Mouse (Mus musculus): ENCODE data around the gene Ccl22.

Ccl22 gene

GRCm38 (mm10) chr8:94745476-94746184, at the start of gene Ccl22:
TSS of gene Ccl22 (plus strand) at chr8:94745590.
- in situ Hi-C loops (cut with MboI, MseI): no loop called here

DNA sequence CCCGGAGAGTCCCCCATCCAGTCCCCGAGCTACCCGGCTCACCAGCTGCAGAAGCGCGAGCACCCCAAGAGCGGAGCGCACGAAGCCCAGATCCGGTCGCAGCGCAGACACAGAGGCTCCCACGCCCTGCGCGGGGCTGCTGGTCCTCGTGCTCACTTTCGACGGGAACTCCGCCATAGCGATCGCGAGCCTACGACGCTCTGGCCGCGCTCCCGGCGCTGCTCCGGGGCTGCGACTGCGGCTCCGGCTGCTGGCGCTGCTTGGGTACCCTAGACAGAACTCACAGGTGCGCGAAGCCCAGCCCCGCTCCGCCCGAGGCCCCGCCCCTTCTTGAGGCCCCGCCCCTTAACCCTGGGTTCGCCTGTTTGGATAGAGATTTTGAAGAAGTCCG, 49.4 kb upstream of the Ccl22 start, which contains the start of gene Pllp:
TSS of gene Pllp (minus strand) at position 285 of the 391 bp plus-strand sequence.
- in situ Hi-C loops (cut with MboI, MseI): no loop called here

DNA sequence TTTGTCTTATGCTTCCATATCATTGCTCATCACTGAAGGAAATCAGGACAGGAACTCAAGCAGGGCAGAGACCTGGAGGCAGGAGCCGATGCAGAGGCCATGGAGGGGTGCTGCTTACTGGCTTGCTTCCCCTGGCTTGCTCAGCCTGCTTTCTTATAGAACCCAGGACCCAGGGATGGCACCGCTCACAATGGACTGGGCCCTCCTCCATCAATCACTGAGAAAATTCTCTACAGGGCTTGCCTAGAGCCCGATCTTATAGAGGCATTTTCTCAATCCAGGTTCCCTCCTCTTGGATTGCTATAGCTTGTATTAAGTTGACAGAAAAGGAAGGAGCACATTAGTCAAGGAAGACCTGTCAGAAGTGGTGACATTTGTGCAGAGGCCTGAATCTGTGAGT, 48.8 kb upstream of the Ccl22 start:
- in situ Hi-C loops (cut with MboI, MseI): no loop called here

GRCm38 (mm10) chr8:94697956-94698355, 47.4 kb upstream of the Ccl22 start:
- in situ Hi-C loops (cut with MboI, MseI): no loop called here

GRCm38 (mm10) chr8:94699366-94699765, 46.0 kb upstream of the Ccl22 start:
- in situ Hi-C loops (cut with MboI, MseI): no loop called here

DNA sequence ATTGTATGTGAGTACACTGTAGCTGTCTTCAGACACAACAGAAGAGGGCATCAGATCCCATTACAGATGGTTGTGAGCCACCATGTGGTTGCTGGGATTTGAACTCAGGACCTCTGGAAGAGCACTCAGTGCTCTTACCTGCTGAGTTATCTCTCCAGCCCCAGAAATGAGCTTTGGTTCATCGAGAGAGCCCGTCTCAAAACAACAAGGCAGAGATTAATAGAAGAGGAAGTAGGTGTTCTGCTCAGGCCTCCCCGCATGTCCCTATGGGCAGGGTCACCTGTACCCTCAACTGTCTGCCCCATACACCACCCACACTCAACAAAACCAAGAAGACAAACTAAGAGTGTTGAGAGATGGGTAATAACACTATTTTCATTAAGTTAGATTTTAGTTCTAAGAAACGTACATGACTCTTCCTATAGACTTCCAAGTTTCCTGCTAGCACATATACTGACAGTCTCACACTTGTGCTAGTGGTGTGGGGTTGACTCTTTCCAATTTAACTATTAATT, 44.9 kb upstream of the Ccl22 start:
- in situ Hi-C loops (cut with MboI, MseI): no loop called here

GRCm38 (mm10) chr8:94702156-94702555, 43.2 kb upstream of the Ccl22 start:
- in situ Hi-C loops (cut with MboI, MseI): no loop called here

DNA sequence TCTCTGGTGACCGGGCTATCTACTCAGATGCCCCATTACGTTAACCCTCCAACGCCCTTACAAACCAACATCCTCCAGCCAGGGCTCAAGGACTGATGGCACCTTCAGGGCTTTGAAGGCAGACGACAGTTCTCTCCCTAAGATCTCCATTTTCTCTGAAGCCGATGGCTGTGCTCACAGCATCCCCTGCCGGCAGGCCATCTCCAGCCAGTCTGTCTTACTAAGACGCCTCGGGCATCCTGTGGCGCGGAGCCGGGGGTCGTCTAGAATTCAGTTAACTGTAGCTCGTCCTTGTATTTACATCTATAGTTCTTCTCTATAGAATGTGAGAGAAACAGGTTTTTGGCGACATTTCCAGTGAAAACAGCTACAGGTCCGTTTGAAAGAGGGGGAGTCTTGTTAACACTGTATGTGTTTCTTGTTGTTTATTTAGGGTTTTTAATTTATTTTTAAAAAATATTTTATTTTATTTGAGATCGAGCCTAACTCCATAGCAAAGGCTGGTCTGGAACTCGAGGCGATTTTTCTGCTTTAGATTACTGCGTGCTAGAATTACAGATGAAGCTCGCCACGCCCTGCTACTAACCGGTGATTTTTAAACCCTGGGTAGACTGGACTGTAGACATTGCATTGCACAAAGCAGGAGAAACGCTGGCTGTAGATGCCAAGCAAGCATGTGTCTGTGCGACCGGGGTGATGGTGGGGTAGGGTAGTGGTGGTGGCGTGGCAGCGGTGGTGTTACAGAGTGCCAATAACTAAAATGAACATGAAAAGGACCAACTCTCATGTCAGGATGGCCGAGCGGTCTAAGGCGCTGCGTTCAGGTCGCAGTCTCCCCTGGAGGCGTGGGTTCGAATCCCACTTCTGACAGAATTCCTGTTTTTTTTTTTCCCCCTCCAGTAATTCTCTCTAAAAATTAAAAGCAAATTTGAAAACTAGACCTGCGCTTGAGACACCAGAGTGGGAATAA, 42.3 kb upstream of the Ccl22 start:
- in situ Hi-C loops (cut with MboI, MseI): no loop called here

DNA sequence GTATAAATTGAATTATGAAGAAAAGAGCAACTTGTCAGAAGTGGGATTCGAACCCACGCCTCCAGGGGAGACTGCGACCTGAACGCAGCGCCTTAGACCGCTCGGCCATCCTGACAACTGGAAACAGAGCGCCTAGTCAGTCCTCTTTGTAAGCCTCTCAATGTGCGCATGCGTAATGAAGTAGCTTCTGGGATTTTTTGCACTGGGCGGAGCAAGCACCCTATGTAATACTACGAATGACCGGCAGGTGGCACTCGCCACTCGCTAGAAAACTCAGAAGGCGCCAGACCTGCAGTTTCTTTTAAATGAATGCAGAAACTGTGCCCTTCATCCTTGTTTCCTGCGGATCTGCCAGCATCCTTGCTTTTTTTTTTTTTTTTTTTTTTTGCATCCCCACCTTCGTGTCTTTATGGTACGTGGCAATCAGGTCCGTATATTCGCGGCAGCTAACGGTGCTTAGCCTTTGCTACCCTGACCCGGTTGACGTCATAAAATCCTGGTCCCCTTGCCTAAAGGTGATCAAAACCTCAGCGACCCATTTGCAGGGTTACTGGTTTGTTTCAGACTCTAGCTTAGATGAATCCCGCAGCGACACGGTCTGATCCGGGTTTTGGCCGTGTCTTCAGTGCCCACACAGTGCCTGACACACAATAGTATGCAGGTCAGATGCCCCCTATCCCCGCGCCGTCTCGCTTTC, 41.3 kb upstream of the Ccl22 start:
- in situ Hi-C loops (cut with MboI, MseI): no loop called here

- in situ Hi-C loops (cut with MboI, MseI): no loop called here
Observed at GRCm38 (mm10) chr8:94704669-94704984, 40.8 kb upstream of the Ccl22 start.

DNA sequence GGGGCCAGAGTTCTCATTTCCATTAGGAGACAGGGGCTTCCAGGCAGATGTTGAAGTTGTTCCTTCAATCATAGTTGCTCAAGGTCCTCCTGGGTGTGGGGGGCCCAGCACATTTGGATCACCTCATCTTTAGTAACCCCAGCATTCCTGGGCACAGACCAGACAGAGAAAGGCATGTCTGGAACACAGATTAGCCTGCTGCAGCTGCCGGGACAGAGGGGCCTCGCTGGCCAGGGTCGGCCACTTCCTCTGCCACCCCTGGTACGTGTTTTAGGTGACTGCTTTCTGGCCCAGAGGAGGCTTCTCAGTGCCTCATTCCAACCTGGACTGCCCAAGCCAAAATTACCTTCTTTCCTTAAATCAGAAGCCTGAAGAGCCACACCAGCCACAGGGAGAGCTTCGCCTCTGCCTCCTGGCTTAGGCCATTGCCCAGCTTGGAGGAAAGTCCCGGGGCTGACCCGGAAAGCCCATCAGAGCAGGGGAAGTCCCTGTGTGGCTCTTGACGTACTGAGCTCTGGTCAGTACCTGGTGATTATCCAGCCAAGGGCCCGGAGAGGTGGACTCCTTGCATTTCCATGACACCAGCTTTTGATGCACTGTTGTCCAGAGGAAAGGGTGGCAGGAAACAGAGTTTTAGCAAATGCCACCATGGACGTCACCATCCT, 39.7 kb upstream of the Ccl22 start:
- in situ Hi-C loops (cut with MboI, MseI): loop anchor here (5.0 kb wide), 1 partner anchor 102 kb away; no protein-coding TSS in a partner anchor

DNA sequence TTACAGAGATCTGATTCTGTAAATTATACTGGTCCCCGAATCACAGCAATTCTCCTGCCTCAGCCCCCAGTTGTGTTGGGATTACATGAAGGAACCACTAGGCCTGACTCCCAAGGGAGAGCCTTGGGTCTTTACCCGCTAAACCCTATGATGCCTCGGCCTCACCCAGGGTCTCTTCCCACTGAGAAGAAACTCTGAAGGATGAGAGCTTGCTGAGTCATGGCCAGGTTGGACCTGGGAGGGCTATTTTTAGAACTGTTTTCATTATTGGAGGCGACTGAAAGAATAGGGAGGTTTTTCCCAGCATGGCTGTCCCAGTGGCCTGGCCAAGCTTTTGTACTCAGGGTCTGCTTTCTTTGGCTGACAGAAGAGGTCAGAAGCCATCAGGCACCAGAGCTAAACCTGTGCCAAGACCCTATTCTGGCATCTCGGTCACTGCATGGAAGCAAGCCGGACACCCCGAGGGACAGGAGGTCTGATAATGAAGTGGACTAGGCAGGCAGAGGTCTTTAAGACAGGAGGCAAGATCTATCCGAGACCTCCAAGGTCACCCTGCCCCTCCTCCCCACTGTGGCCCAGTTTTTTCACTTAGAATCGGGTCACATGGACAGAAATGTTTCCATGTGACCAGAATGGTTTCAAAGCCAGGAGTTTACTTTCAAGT, 38.5 kb upstream of the Ccl22 start:
- in situ Hi-C loops (cut with MboI, MseI): loop anchor here (5.0 kb wide), 1 partner anchor 100 kb away; no protein-coding TSS in a partner anchor

DNA sequence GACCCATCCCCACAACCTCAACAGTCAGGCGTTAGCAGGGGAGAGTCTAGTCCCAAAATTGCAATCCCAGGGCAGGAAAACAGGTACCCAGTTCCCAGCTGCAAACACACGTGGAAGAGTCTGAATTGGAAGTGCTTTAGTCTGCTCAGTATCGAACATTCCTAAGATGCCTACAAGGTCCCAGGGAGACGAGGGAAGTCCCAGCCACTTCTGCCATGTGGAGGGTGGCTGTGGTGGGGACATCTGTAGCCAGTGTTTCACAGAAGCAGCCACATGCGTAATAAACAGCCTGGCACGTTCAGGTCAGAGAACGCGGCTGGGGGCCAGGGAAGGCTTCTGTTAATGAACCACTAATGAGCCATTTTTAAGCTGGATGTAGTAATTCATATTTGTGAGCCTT, 35.1 kb upstream of the Ccl22 start:
- in situ Hi-C loops (cut with MboI, MseI): no loop called here

- in situ Hi-C loops (cut with MboI, MseI): no loop called here
Observed at GRCm38 (mm10) chr8:94711160-94711718, 34.2 kb upstream of the Ccl22 start.

GRCm38 (mm10) chr8:94714556-94714955, 30.8 kb upstream of the Ccl22 start:
- in situ Hi-C loops (cut with MboI, MseI): no loop called here

DNA sequence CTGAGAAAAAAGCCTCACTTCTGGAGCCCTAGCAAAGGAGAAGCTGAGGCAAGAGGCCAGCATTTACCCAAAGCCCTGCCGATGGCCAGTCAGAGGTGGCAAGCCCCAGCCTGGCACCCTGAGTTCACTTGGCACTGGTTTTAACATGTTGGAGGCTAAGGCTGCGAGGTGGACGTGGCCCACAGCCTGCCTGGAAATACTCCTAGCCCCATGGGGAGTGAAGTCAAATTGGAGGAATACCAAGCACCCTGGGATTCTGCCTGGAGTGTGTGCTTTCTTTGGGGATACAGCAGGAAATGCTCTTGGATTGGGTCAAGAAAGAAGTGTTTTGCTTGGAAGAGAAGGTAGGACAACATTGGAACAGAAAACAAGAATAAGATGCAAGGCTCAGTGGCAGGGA, 29.5 kb upstream of the Ccl22 start:
- in situ Hi-C loops (cut with MboI, MseI): no loop called here

DNA sequence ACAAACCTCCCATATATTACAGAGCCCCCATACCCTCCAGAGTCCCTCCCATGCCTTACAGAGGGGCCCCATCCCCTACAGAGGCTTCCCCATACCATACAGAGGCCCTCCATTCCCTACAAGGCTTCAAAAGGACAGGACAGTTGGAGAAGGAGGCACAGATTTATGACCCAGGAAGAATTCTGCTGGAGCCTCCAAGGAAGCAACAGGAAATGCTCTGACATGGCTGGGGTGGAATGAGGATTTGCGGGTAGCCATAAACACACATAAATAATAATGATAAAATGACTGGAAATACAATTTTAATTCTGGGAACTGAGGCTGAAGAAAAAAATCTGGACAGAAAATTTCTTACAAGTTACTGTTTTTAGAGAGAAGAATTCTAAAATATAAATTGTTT, 28.5 kb upstream of the Ccl22 start:
- in situ Hi-C loops (cut with MboI, MseI): no loop called here

DNA sequence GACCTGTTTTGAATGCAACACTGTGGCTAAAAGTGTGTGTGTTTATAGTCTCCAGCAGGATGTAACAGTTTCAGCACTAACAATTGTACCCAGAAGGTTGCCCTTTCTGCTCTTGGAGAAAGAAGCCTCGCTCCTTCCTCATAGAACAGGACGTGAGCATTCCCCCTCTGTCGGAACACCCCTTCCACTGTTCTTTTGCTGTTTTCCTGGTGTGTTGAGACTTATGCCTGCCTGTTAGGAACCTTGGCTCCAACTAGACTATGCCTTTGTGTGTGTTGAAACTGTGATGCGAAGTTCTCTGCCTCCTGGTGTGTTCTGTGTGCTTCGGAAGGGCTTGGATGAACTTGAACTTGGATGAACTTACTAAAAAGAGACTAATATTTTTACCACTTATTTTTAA, 19.4 kb upstream of the Ccl22 start:
- in situ Hi-C loops (cut with MboI, MseI): no loop called here

GRCm38 (mm10) chr8:94729301-94729700, 16.1 kb upstream of the Ccl22 start:
- in situ Hi-C loops (cut with MboI, MseI): no loop called here

GRCm38 (mm10) chr8:94733821-94734465, 11.4 kb upstream of the Ccl22 start:
- in situ Hi-C loops (cut with MboI, MseI): no loop called here
